Mouse (Mus musculus) cerebellum, adult 11-12 months (tissue): ENCODE measurements around the gene Ror2.

Experiments used
- DNase-seq: peaks from one replicate; pipeline ENCODE4 v3.0.0; 2022

Gene Ror2

GRCm38 (mm10) chr13:53270549-53270948, 15.4 kb downstream of the Ror2 start:
- DNase-seq, result no peak

DNA sequence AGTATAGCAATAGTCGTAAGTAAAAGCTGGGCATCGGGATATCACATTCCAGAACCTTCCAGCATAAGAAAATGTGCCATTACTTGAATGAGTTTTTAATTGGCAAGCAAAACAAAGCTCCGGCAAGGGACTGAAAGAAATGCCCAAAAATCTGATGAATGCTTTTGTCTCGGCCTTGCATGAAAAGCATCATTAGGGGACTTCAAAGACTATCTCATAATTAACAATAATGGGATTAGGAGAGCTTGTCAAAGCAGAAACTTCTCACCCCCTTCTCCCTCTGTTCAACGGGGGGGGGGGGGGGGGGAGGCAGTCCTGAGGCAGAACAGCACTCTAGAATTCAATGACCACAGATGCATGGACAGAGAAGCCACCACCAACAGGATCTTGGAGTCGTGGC, 17.4 kb downstream of the Ror2 start:
- DNase-seq, result no peak

DNA sequence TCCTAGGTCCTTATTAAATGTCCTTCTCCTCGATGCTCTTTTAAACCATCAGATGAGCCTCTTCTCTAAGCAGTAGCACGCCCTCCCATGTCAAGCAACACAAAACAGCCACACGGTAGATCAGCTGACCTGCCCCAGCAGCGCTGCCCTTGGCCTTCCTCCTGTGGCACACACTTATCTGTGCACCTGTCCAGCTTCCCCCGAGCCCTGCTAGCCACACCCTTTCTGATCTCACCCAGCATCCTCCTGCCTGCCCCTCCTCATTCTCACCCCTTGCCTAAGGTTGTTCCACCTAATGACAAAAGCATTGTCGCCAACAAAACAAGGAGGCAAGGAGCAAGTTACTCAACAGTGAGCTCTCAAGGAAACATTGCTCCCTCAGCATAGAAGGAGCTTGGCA, 18.1 kb downstream of the Ror2 start:
- no peak for DNase-seq

GRCm38 (mm10) chr13:53267155-53267554, 18.8 kb downstream of the Ror2 start:
- no peak for DNase-seq

GRCm38 (mm10) chr13:53266543-53266951, 19.4 kb downstream of the Ror2 start:
- no peak for DNase-seq

DNA sequence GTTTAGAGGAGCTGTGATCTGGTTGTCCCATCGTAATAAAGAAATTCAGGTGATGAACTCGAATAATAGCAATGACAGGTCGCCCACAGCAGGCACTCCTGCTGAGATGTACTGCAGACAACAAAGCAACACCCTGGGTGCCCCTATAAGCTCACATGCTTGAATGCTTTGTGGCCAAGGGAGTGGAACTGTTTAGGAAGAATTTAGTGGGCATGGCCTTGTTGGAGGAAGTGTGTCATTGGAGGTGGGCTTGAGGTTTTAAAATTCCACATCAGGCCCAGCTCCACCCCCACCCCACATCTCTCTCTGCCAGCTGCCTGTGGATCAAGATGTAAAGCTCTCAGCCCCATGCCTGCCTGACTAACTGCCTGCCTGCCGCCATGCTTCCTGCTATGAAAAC, 21.0 kb downstream of the Ror2 start:
- DNase-seq, result no peak

GRCm38 (mm10) chr13:53262509-53263250, 23.2 kb downstream of the Ror2 start:
- no peak for DNase-seq

GRCm38 (mm10) chr13:53261106-53261771, 24.7 kb downstream of the Ror2 start:
- DNase-seq, result no peak

GRCm38 (mm10) chr13:53258943-53259342, 27.0 kb downstream of the Ror2 start:
- no peak for DNase-seq

DNA sequence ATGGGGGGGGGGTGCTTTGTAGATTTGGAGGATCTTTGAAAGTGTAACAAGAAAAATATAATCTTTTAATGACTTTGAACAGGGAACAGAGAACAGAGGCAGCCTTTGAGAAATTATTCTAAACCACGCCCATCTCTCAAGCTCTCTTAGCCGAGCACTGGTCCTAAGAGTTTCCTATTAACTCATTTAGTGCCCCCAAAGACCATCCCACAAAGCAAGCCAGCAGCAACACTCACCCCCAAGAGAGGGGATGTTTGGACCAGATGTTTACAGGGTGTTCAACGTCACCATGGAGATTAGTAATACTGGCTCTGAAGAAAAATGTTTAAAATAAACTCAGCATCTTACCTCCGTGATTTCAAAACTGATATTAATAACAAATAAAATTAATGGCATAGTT, 27.4 kb downstream of the Ror2 start:
- no peak for DNase-seq

DNA sequence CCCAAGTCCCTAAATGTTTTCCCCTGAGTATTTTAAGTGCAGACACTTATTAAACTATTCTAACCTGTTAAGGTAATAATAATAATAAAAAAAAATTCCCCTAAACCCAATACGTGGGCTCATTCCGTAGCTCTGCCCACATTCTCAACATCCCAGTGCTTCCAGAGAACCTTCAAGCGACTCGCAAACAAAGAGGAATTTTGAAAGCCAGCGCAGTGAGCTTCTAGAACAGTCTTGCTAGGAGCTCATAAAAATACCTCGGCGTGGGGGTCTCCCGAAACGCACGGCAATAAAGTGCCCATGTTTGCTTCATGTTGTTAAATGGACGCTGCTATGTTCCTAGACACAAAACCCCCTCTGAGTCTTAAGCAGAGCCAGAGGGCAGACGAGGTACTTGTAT, 32.7 kb downstream of the Ror2 start:
- no peak for DNase-seq

- no peak for DNase-seq
Observed at GRCm38 (mm10) chr13:53248586-53249401, 37.1 kb downstream of the Ror2 start.

DNA sequence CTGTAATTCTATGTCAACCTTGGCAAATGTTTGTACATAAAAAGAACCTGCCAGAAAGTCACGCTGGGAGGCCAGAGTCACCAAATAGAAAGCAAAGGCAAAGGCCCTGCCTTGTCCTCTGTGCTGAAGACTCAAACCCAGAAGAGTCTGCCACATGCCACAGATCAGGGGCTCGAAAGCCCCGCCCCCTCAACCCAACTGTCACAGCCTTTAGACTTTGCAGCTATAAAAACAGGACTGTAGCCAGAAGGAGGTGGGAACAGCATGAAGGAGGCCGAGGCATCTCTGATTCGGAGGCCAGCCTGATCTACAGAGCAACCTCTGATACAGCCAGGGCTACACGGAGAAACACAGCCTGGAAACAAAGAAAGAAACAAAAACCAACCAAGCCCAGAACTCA, 37.8 kb downstream of the Ror2 start:
- DNase-seq, result no peak

- DNase-seq, result no peak
Observed at GRCm38 (mm10) chr13:53247175-53247574, 38.7 kb downstream of the Ror2 start.

GRCm38 (mm10) chr13:53244151-53244550, 41.8 kb downstream of the Ror2 start:
- no peak for DNase-seq

DNA sequence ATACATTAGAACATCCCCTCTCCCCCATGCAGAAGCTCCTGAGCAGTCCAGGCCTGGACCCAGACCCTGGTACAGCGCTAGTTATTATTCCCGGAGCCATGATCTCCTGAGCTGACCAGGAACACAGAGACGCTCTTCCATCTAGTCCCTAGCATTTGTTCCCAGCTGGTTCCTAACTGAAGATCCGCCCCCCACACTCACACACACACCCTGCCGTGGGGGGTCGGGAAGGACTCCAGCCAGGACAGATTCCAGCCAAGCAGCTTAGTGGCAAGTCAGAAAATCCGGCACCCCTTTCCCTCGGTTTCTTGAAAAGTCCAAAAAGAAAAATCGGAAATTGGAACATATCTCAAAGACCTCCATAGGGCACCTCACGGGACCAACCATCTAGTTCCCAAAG, 48.5 kb downstream of the Ror2 start:
- DNase-seq, result no peak

DNA sequence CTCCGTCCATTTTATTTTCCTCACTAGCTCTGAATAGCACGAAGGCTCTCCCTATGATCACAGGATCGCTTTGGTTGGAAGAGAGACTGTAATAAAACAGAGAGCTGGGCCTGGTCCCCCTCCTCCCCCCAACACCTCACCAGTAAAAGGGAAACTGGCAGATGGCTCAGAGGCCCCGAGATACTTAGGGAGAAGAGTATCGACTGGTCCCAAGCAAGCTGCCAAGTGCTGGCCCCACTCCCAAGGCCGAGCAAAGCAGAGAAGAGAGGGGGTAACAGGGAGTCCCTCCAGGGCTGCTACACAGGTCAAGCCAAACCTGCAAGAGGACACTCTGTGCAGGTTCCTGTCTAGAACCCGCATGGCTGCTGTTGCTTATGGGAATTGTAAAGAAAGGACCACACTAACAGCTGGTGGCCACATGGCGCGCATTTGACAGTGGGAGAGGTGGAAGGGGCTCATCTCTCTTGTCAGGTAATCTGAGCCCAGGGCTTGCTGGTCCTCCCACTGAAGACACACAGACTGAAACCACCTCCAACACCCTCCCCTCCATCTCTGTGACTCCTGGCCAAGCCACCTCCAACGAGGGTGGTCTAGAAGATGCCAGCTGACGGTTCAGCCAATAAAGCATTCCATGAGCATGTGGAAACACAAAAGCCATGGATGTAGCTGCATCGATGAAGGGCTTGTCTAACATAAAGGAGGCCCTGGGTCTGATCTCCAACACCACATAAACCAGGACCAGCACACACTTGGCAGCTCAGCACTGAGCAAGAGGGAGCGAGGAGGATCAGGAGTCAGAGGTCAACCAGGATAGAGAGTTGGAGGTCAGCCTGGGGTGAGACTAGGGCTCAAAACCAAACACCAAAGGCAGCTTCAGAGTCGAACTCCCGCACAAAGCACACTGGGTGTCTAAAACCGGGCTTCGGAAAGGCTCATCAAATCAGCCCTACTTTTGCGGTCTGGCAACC, 49.2 kb downstream of the Ror2 start:
- no peak for DNase-seq

DNA sequence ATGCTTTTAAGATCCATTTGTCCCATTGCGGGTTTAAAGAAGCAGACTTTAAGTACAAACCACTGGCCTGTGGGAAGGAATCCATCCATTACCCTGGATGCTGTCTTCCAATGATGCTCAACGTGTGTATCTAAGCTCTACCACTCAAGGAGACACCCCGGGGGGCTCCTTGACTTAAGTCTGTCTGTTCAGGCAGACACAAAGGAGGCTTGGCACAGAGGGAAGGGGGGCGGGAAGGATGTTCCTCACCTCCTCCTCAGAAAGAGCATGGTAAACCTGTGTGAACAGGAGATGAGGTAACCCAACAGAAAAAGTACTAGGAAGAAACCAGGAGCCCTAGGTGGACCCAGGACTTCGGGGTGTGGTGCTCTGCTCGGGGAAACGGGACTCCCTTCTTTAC, 50.0 kb downstream of the Ror2 start:
- DNase-seq, result no peak

- no peak for DNase-seq
Observed at GRCm38 (mm10) chr13:53234844-53235243, 51.1 kb downstream of the Ror2 start.

- no peak for DNase-seq
Observed at GRCm38 (mm10) chr13:53233826-53234786, 51.8 kb downstream of the Ror2 start.

DNA sequence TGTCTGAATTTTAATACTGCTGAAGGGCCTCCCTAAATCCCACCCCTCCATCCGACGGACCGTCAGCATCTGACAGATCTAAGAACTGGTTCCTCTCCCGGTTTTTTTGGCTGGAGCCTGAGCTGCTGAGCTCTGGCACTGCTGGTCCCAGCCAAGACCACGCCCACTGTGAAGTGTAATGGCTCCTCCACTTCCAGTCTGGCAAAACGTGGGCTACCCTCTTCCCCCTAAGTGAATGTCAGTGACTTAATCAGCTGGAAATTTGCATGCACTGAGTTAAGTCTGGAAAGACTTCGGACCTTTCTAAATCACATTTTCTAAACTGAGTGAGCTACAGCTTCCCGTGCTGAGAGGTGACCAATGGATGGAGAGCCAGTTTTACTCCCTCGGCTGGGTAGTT, 52.5 kb downstream of the Ror2 start:
- DNase-seq, result peak; percentile 3
